Mouse (Mus musculus): ENCODE measurements at regions not wholly inside any gene's neighbourhood (a gene's known extent, or its start where the extent isn't known, plus 50 kb on each side); places are given as distances from the start of the nearest gene placed in this dataset.

GRCm38 (mm10) chr4:95215187-95215586, 163.2 kb upstream of the Jun start:
- no peak for DNase-seq (ENCODE audit: low read depth, low spot score)

- no peak for DNase-seq (ENCODE audit: low read depth, low spot score)
Observed at GRCm38 (mm10) chr4:95230461-95230860, 178.4 kb upstream of the Jun start.

GRCm38 (mm10) chr4:95233034-95233433, 181.0 kb upstream of the Jun start:
- DNase-seq (ENCODE audit: low read depth, low spot score), result no peak

GRCm38 (mm10) chr4:95234030-95234555, 182.1 kb upstream of the Jun start:
- no peak for DNase-seq (ENCODE audit: low read depth, low spot score)

- DNase-seq (ENCODE audit: low read depth, low spot score), result no peak
Observed at GRCm38 (mm10) chr4:95247977-95248376, 196.0 kb upstream of the Jun start.

- DNase-seq (ENCODE audit: low read depth, low spot score), result no peak
Observed at GRCm38 (mm10) chr4:95249031-95249430, 197.0 kb upstream of the Jun start.

- no peak for DNase-seq (ENCODE audit: low read depth, low spot score)
Observed at GRCm38 (mm10) chr4:95250083-95250482, 198.1 kb upstream of the Jun start.

- no peak for DNase-seq (ENCODE audit: low read depth, low spot score)
Observed at GRCm38 (mm10) chr4:95269766-95270165, 217.7 kb upstream of the Jun start.

- no peak for DNase-seq (ENCODE audit: low read depth, low spot score)
Observed at GRCm38 (mm10) chr4:95270389-95270788, 218.4 kb upstream of the Jun start.

- DNase-seq (ENCODE audit: low read depth, low spot score), result no peak
Observed at GRCm38 (mm10) chr4:95276231-95276630, 224.2 kb upstream of the Jun start.

GRCm38 (mm10) chr4:95277989-95278713, 226.1 kb upstream of the Jun start:
- DNase-seq (ENCODE audit: low read depth, low spot score), result peak; percentile 46

- DNase-seq (ENCODE audit: low read depth, low spot score), result no peak
Observed at GRCm38 (mm10) chr4:95278714-95279095, 226.7 kb upstream of the Jun start.

- no peak for DNase-seq (ENCODE audit: low read depth, low spot score)
Observed at GRCm38 (mm10) chr4:95279200-95279599, 227.2 kb upstream of the Jun start.

GRCm38 (mm10) chr4:95282083-95282482, 230.1 kb upstream of the Jun start:
- no peak for DNase-seq (ENCODE audit: low read depth, low spot score)

- DNase-seq (ENCODE audit: low read depth, low spot score), result no peak
Observed at GRCm38 (mm10) chr4:95283789-95284188, 231.8 kb upstream of the Jun start.

GRCm38 (mm10) chr4:95284192-95284591, 232.2 kb upstream of the Jun start:
- DNase-seq (ENCODE audit: low read depth, low spot score), result no peak

GRCm38 (mm10) chr4:95284696-95285095, 232.7 kb upstream of the Jun start:
- no peak for DNase-seq (ENCODE audit: low read depth, low spot score)

- DNase-seq (ENCODE audit: low read depth, low spot score), result no peak
Observed at GRCm38 (mm10) chr4:95290321-95290720, 238.3 kb upstream of the Jun start.

GRCm38 (mm10) chr4:95294110-95294509, 242.1 kb upstream of the Jun start:
- no peak for DNase-seq (ENCODE audit: low read depth, low spot score)

- peak; percentile 28 for DNase-seq (ENCODE audit: low read depth, low spot score)
Observed at GRCm38 (mm10) chr4:95301907-95302306, 249.9 kb upstream of the Jun start.

GRCm38 (mm10) chr4:95303337-95303736, 251.3 kb upstream of the Jun start:
- DNase-seq (ENCODE audit: low read depth, low spot score), result peak; percentile 57

GRCm38 (mm10) chr4:95304006-95304405, 252.0 kb upstream of the Jun start:
- no peak for DNase-seq (ENCODE audit: low read depth, low spot score)

- no peak for DNase-seq (ENCODE audit: low read depth, low spot score)
Observed at GRCm38 (mm10) chr4:95307134-95307533, 250.2 kb upstream of the Fggy start.

GRCm38 (mm10) chr4:95308469-95308895, 248.8 kb upstream of the Fggy start:
- no peak for DNase-seq (ENCODE audit: low read depth, low spot score)

Measured in A20 (cell line).